Mouse (Mus musculus) cortical plate, adult 2 months (tissue): Measurements from ENCODE around the gene Nup98.

ENCODE experiments used
- CTCF ChIP-seq: fragments of 200-500 bp; IDR thresholded peaks from 2 replicates; pipeline ENCODE4 v1.5.1; 2011; ENCODE audit warnings: mild to moderate bottlenecking, control low read depth, low read length; ENCODE audit not compliant: insufficient read depth; ENCODE audit errors: extremely low read depth
- POLR2A ChIP-seq: fragments of 200-500 bp; IDR thresholded peaks from 2 replicates; pipeline ENCODE4 v1.6.1; 2011; ENCODE audit warnings: mild to moderate bottlenecking, low read length, control low read depth; ENCODE audit not compliant: insufficient read depth; ENCODE audit errors: extremely low read depth

DNA sequence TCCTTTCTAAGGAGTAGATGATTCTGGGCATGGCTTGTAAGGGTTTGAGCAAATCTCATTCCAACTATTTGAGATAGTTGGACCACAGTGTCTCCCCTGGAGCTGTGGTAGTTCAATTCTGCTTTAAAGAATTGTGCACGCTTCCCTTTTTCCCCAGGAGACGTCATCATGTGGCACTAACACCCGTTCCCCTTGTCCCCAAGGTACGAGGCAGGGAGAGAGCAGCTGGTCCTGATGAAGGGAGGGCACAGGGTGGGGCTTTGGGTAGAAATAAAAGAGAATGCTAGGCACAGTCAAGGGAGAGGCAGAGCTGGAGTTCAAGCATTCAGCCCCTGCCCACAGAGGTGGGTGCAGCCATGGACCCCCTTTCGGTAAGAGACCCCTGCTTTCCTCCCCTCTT is 127.2 kb downstream of the Nup98 start, which contains the start of gene Trpc2:
- TF ChIP-seq POLR2A (no peak), CTCF (no peak)
